Mouse (Mus musculus): Measurements from ENCODE around the gene Sgcd. TPM values are rescaled to one million over a fixed set of nuclear protein-coding genes. Genes with fewer than 3 reads are reported as not detected.

Gene Sgcd
- polyA plus RNA-seq, 3 experiments from 2014 or later, result not detected

DNA sequence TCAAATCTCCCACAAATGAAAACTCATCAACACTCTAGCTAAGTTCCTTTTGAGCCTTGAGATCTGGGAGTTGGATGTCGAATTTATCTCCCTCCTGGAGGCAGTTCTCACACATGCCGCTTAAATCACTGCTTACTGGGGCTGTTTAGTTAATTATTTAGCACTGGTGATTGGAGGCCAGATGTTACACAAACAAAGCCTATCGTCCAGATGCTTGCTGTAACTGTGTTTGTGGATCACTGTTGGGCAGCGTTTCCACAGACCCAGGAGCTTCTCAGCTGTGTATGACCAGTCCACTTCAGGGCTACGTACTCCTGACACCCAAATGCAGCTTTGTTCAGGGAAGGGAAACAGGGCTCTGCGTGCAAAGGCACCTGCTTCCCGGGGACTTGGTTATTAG is 858.8 kb downstream of the Sgcd start:
- ATAC-seq, result no peak

DNA sequence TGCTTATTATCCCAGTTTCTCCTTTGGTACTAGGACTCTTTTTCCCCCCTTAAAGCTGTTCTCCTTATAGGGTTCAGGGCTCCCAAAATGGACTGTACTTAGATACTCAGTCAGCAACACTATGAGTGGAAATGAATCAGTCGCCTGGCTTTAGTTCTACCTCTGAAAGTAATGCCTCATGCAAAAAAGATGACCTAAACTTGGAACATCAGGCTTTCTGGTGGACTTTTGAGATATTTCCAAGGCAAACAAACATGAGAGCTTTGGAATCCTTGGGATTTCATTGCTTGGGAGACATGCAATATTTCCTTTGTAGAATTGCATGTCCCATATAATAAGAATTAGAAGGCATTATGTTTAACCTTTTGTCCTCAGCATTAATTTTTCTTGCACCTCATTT is 859.6 kb downstream of the Sgcd start:
- no peak for ATAC-seq

DNA sequence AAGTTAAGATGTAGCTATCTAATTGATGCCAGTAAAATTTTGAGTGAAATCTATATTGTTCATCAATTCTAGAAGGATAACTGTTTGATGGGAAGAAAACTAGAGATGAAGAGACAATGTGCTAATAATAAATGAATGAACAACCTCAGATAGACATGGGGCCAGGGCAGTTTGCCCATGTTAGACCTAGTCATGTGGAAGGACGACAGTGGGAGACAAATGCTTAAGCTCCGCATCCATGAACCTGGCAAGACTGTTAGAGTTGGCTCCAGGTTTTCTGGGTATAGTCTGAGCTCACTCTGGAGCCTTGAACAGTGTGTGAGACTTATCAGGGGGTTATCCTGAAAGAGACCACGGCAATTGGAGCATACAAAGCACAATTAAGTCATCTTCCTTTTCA is 860.4 kb downstream of the Sgcd start:
- ATAC-seq, result no peak

DNA sequence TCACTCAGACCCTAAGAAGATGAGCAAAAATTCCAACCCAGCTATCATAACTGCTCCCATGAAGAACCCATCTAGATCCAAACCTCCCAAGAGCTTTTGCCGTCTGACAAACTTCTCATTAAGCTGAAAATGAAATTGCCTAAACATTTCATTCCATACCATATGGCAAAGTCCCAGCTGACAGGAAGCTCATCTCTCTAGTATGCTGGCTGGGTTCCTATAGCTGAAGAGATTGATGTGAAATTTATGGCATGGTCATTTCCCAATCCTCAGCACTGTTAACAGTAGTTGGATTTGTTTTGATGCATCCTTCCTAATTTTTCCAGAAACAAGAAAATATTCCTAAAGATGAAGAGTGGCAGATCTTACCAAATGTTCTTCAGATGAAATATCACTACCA is 867.9 kb downstream of the Sgcd start:
- ATAC-seq, result no peak

DNA sequence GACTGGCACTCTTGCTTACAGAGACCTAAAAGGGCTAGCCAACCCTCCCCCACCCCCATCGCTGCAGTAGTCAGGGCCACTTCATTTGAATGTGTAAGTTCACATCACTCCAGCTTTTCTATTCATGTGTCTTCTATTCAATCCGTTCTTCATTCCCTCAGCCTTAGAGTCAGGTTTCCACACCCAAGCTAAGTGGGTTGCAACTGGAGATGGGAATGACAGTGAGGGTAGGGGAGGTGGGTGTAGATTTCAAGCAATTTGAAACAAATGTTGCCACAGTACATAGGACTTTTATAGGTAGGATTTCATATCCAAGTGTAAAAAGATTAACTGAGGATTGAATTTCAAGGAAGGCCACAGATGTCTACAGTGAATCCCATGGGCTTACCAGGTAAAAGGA is 870.9 kb downstream of the Sgcd start:
- ATAC-seq, result no peak

DNA sequence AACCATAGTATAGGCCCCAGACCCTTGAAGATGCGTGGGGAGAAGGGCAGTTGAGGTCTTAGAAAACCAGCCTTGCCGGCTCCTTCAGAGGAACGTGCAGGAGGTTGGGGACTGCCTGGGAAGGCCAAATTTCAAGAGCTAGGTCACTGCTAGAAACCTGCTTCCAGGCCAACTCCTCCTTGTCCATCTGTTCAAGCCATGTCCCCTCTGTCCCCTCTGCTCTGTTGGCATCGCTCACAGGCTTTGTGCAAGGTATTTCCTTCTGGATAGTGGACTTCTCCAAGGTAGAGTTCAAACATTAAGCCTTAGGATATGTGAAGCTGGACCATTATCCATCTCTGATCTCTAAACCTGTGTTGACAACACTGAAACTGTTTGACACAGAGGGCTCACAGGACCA is 874.4 kb downstream of the Sgcd start:
- no peak for ATAC-seq

DNA sequence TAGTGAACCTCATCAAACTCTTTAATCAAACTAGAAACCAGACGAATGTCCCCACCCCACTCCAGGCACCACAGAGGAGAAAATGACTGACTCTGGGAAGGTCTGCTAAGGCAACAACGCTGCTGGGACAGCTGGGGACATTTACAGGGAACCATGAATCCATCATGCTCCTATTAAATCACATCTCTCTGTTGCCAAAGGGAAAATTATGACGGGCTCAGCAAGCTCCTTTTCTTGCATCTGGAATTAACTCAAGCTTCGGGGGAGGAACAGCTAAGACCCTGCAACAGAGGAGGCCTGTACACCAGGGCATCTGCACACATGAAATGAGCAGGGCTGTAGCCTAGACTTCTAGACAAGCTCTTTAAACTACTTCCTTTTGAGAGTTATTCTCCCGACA is 875.7 kb downstream of the Sgcd start:
- no peak for ATAC-seq

DNA sequence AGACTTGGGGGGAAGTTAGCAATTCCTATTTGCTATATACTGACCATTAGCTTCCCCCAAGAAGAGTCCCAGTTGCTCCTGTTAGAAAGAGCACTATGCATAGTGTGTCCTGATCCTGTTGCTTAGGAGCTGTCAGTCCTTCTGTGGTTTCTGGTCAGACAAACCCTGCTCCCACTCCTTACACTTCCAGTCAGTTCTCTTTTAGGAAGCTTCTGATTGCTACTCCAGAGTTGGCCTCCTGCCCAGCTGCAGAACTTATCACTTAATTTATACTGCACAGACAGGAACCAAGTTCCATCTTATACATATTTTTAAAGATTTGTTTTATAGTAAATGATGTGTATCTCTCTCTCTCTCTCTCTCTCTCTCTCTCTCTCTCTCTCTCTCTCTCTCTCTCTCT is 878.5 kb downstream of the Sgcd start:
- ATAC-seq, result no peak

DNA sequence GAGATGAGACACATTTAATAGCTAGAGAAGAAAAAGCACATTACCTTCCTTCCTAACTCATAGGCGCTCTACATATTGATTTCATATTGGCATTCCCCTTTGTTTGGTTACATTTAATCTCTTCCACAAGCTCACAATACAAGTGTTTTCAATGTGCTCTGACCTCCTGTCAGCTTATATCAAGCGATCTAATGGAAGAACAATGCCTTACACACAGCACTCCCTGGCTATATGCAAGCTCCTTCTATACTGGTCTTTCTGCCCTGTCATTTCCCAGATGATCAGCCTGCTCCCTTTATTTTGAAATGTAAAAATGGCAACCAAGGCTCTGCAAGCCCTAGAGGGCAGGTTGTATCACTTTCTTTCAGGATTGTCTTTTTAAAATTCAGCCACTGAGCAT is 881.1 kb downstream of the Sgcd start:
- no peak for ATAC-seq

DNA sequence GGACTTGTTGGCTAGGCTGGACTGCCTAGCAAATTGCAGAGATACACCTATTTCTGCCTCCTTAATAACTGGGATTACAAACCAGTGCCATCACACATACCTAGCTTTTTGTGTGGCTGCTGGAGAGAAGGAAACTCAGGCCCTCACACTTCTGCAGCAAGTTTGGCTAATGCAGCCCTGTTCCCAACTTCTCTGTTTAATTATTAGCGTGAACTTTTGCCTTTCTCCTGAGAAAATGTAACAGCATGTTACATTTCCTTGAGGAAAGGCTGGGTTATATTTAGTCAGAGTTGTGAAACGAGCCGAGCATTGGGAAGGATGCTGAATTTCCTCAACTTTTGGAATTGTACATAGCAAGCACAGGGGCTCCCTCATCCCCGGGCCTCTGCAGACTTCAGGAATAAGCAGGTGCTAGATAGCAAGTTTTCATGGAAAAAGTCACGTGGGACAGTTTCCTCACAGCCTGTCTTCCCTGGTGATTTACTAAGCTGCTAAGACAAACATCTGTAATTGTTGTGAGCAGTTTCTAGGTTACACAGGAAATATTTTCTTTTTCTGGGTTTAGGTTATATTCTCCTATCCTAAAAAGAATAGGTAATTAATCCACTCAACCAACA is 895.4 kb downstream of the Sgcd start:
- ATAC-seq, result no peak

DNA sequence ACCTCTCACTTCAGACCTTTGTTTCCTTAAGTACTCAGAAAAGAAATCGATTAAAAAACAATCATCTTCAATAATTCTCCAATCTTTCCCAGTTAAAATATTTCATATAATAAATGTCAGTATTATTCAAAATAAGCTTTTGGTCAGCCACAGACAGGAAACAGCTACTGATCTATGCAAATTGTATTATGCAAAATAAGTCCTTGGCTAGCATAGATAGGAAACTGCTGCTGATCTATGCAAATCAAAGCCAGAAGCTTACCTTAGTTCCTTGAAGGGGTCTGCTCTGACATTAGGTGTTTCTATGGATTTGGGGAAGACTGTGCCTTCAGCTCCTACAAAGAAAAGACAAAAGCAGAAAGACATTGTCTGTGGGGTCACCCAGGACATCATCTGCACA is 906.3 kb downstream of the Sgcd start:
- ATAC-seq, result no peak

DNA sequence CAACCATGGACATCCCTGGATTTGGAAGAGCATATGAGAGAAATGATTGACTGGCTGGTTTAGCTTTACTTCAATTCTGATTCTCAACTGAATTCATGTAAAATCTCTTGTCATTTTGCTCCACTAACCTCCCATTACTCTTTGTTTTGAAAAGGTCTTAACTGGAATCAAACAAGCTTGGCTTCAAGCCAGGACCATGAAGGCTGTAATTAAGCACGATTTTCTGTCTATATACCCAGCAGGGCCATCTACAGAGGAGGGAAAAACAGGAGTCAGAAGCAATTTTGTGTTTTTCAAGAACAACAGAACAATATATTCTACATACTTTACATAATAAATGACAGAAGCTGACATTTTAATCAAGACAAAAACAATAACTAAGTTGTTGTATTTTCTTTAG is 915.2 kb downstream of the Sgcd start:
- no peak for ATAC-seq

DNA sequence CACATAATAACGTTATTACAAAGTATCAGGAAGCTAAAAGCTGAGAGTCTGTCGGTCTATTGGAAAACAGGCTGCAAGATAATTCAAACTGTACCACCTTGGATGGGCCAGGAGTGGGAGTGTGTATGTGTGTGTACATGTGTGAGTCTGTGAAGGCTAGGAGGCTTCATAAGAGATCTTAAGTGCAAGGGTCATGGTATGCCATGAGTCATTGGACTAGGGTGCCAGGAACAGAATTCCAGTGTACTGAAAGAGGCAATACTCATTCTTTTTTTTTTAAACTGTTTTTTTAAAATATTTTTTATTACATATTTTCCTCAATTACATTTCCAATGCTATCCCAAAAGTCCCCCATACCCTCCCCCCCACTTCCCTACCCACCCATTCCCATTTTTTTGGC is 917.6 kb downstream of the Sgcd start:
- no peak for ATAC-seq

DNA sequence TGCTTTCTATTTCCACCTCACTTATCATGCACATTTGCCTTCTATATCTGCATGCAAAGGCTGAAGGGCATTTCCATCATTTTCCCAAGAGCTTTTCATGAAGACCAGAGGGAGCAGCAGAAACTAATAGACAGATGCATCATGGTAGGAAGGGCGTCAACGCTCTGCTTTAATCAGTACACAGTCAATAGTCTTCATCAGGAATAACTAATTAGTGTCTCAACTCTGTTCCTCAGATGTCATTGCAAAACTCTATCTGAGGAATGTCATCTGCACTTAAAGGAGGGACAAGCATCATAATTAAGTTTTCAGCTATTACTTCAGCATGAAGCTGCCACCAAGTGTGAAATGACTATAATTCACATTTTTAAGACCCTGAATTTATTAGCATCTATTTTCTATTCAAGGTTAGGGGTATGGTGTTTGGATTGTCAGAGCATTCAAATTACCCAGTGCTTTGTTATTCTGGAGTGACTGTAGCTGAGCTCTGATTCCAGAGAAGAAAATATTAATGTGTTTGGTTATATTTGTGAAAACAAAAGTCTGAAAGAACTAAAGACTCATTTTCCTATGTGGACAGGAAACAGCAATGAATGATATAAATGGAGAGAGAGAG is 918.9 kb downstream of the Sgcd start:
- no peak for ATAC-seq

DNA sequence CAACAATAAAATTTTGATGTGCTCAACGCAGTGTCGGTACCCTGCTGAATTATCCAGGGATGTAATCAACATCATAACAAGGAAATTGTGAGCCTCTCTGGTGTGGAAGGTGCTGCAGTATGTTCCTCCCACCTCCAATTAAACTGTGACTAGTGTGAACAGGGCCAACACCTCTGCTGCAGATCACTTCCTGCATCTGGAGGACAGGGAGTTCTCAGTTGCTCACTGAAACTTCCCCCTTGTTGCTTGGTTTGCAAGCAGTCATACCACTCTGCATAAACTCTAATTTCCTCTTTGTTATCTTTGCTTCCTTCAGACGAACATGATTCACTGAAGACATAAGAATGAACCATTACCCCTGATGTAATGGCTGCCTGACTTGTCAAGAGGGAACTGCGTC is 925.1 kb downstream of the Sgcd start:
- no peak for ATAC-seq

DNA sequence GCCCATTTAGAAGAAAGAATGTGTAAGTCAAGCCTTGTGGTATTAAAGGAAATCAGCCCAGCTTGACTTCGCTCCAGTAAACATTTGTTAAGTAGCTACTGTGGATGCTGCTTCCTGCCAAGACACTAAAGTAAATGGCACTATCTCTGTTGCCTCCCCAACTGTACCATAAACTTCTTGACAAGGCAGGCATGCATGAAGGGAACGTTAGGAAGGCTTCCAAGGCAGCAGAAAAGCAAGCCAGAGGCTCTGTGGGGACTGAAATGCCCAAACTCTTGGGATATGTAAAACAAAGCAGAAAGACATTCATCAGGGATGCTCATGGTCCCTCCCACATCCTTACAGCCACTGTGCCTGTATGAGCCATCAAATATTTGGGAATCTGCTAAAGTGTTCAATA is 938.4 kb downstream of the Sgcd start:
- ATAC-seq, result no peak

DNA sequence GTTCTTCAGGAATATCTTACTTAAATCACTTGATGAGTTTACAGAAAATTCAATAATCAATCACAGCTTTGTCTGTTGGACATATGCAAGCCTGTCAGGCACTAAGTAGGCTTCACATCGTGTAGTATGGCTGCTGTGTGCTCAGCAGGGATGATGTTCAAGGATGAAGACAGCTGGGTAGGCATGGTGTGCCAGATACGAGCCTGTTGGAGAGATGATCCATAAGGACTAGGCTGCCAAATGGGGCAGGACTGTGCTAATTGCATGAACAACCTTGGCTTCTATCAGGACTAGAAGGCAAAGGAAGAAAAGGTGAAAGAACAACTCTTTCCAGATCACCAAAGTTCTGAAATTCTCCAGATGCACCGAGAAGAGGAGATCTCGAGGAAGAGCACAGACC is 939.0 kb downstream of the Sgcd start:
- ATAC-seq, result no peak

DNA sequence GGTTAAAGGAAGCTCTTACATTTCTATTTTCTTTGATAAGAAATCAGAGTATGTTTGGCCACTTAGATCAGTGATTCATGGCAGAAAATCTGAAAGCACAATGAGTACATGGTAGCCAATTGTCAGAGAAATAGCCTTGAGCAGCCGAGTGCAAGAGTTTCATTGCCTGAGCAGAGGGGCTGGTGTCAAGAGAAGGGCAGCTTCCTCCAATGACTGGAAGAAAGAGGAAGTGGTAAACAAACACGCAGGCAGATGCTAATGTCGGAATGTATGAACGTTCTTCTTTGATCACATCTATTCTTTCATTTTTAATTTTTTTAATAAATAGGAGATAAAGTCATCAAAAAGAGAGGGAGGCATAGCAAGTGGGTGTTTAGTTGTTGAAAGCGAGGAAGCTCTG is 956.5 kb downstream of the Sgcd start:
- ATAC-seq, result no peak

DNA sequence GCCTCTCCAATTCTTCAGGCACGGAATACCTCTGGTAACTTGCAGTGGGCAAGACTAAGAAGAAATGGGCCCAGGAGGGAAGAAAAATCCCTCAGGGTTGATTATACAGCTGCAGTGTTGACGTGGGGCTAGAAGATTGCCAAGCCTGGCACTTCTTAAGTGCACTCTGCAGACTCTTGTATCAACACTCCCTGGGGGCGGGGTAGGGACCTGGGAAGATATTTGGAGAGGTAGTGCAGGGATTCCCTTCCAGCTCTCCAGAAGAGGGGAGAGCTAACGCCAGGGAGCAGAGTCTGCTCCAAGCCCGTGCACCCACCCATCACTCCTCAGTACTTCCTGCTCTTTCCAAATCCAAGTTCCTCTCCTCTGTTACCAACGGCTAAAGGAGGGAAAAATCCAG is 967.9 kb downstream of the Sgcd start:
- no peak for ATAC-seq

DNA sequence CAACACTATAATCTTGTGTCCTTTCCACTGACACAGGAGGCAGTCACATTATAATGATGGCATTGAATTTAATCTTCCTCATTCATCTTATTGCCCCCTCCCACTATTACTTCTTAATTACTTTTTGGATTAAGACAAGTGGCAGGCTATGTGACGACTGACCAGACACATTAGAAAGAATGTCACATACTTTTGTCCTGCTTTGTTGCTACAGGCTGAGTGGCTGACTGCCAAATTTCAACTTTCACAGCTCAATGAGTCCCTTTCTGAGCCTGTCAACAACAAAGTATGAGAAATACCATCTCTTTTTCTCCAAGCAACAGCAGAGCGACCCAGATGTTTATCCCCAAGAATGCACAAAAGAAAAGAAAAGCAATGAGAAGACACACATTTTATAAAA is 970.6 kb downstream of the Sgcd start:
- no peak for ATAC-seq

DNA sequence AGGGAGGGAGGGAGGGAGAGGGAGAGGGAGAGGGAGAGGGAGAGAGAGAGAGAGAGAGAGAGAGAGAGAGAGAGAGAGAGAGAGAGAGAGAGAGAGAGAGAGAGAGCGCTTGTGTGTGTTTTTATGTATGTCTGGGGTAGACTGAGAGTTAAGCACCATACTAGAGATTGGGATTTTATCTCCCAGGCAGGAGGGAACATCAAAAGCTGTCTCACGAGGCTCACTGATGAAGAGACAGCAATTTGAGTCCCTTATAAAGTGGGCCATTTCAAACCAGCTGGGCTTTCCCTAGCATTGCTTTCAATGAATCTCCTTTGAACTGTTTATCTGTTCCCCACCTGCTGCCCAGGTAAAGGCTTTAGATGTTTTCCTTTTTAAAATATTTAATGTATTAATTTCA is 973.1 kb downstream of the Sgcd start:
- ATAC-seq, result no peak

DNA sequence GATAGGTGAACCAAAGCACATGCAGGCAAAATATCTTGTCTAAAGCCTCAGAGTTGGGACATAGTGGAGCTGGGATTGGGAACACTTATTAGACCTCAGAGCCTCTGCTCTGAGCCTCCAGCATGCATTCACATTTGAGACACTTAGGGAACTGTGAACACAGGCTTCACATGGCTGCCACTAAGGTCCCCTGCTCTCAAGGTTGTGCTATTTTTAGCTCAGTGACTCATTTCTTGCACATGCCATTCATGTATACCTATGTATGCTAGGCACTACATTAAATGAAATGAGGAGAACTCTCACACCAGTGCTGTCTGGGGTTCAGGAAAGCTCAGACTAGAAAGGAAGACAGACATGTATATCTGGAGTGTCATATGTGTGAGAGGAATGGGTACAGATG is 974.5 kb downstream of the Sgcd start:
- no peak for ATAC-seq

DNA sequence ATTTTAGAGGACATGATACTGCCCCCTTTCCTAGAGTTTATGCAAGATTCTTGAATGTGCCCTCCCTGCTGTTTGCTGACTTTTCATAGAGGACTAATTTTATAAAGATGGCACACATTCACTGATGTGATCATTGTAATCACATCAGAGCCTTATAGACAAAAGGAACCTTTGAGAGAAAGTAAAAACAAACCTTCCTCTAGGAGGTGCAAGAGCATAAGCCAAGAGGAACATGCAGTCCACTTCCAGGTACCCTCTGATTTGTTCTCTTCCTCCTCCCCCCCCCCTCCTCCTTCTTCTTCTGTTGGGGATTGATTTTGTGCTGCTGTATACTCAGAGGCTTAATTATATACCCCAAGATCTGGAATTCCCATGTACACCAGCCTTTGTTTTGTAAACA is 978.6 kb downstream of the Sgcd start:
- no peak for ATAC-seq

DNA sequence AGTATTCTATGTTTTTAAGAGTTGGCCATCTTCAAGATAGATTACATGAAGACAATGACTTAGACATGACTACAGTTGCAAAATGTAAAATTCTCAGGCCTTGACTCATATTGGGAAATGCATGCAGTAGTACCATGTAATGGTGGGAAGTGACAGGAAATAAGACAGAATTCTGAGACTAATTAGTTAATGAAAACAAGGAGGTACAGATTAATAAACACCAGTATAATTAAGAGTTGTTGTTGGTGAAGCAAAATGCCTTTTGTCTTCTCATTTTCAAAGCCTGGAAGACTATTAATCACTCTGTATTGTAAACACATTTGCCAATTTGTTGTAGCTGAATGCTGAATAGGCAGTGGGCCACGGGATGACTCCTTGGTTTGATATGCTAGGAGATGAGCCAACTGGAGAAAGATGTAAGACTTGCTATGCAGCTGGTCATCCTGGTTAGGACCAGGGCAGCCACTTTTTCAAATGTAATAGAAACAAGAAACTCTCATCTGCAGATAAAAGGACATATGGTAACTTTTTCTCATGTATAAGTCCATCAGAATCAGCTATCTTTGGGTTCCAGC is 983.4 kb downstream of the Sgcd start:
- ATAC-seq, result no peak

DNA sequence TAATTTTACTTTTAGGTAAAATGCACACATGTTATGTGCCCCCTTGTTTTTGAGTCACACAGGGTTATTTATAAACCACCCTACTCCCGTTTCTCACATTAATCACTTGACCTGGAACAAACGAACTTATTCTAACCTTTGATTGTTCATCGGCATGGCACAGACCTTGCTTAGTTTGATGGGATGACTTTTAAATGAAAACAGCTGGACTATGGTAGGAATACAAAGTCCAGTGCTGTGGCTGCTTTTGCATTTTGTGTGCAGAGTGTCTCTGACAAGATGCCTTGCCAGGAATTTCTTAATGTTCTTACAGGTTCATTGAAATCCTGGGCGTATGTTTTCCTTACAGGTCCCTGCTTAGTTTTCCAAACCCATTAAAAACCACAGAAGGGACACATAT is 1049.5 kb downstream of the Sgcd start:
- ATAC-seq, result no peak
